Mouse (Mus musculus) embryonic facial prominence, embryonic 11.5 days (tissue): ENCODE results near the gene Zfp566. TPM values are rescaled to one million over a fixed set of nuclear protein-coding genes. Genes with fewer than 3 reads are reported as not detected.

ENCODE experiments used
- ATAC-seq: fragments of 200-750 bp; cut with Nextera tagmentation; replicated peaks from 2 replicates; pipeline ENCODE4 v1.8.0; 2017; ENCODE audit warnings: low read depth; ENCODE audit not compliant: insufficient number of reproducible peaks, low FRiP score, low TSS enrichment
- DNase-seq: peaks from one replicate; pipeline ENCODE4 v3.0.0-alpha.2; 2015; ENCODE audit warnings: low spot score
- H3K27ac ChIP-seq: fragments of 300-500 bp; sonication (generic); replicated peaks from 2 replicates; pipeline ENCODE4 v1.5.1; 2014; ENCODE audit warnings: mild to moderate bottlenecking, low read depth, low read length, control low read depth
- H3K27me3 ChIP-seq: fragments of 300-500 bp; sonication (generic); 2 replicates; pipeline ENCODE4 v1.6.1; 2014; ENCODE audit warnings: mild to moderate bottlenecking, low read length, moderate library complexity, mixed read lengths; ENCODE audit not compliant: control insufficient read depth, insufficient read depth
- H3K36me3 ChIP-seq: fragments of 300-500 bp; sonication (generic); replicated peaks from 2 replicates; pipeline ENCODE4 v1.6.1; 2014; ENCODE audit warnings: low read depth, mild to moderate bottlenecking, low read length, moderate library complexity, mixed read lengths; ENCODE audit not compliant: control insufficient read depth, insufficient read depth
- H3K4me1 ChIP-seq: fragments of 300-500 bp; sonication (generic); 2 replicates; pipeline ENCODE4 v1.6.1; 2014; ENCODE audit warnings: low read length, mixed read lengths; ENCODE audit not compliant: control insufficient read depth, insufficient read depth
- H3K4me2 ChIP-seq: fragments of 300-500 bp; sonication (generic); 2 replicates; pipeline ENCODE4 v1.6.1; 2014; ENCODE audit warnings: low read depth, mild to moderate bottlenecking, control low read depth, low read length, moderate library complexity
- H3K4me3 ChIP-seq: fragments of 300-500 bp; sonication (generic); 2 replicates; pipeline ENCODE4 v1.5.1; 2014; ENCODE audit warnings: low read depth, low read length, control low read depth
- H3K9ac ChIP-seq: fragments of 300-500 bp; sonication (generic); replicated peaks from 2 replicates; pipeline ENCODE4 v1.6.1; 2014; ENCODE audit warnings: mild to moderate bottlenecking, control low read depth, low read length
- H3K9me3 ChIP-seq: fragments of 300-500 bp; sonication (generic); replicated peaks from 2 replicates; pipeline ENCODE4 v1.6.1; 2016; ENCODE audit warnings: mild to moderate bottlenecking, low read length, inconsistent platforms, mixed read lengths; ENCODE audit not compliant: control insufficient read depth
- WGBS: fragments of 180-500 bp; shearing (Covaris S2); extraction: QIAGEN DNeasy Blood & Tissue Kit; methylation state at CpG from one replicate; pipeline ENCODE4 v1.1.7; 2014; 5-methylcytosine and 5-hydroxymethylcytosine counted together
- polyA plus RNA-seq: library from polyadenylated mRNA; unstranded; fragments of >200 nt; fragmentation: Nextera tagmentation; extraction: Ambion mirVana; gene quantifications from 2 replicates; pipeline ENCODE4 v1.2.1, GENCODE M21; 2014

Gene Zfp566
- polyA plus RNA-seq, 1 experiment from 2014 or later: 17.5 TPM

GRCm38 (mm10) chr7:30116076-30116475 is 25.7 kb upstream of the Zfp566 start:
- Histone ChIP-seq H3K4me1 (no peaks in the 10 kb centered on the region), H3K4me2 (no peak overlapping the region), H3K4me3 (no peak overlapping the region), H3K9me3 (no peaks in the 10 kb centered on the region), H3K36me3 (no peaks in the 10 kb centered on the region), H3K27ac (no peak overlapping the region), H3K9ac (no peak overlapping the region), H3K27me3 (no peaks in the 10 kb centered on the region)
- no peak for DNase-seq
- WGBS: 91% methylated on average over 5 of the region's 5 CpGs
- ATAC-seq: no peak

GRCm38 (mm10) chr7:30099297-30099696 is 9.0 kb upstream of the Zfp566 start:
- Histone ChIP-seq H3K36me3 (peaks cover 22% of the 10 kb centered on the region), H3K4me1 (no peaks in the 10 kb centered on the region), H3K4me3 (no peak overlapping the region), H3K27me3 (no peaks in the 10 kb centered on the region), H3K9me3 (peaks cover 3% of the 10 kb centered on the region; the same call in 1 of the 2 replicates), H3K9ac (no peak overlapping the region), H3K27ac (no peak overlapping the region), H3K4me2 (no peak overlapping the region)
- ATAC-seq (no peak), DNase-seq (no peak)
- WGBS: 93% methylated on average over 13 of the region's 13 CpGs

- Histone ChIP-seq H3K36me3 (no peaks in the 10 kb centered on the region), H3K4me1 (no peaks in the 10 kb centered on the region), H3K4me3 (peak overlapping the region; percentile 65), H3K4me2 (peak overlapping the region; percentile 63), H3K27ac (peak overlapping the region; percentile 96), H3K9me3 (no peaks in the 10 kb centered on the region), H3K9ac (peak overlapping the region; percentile 89), H3K27me3 (no peaks in the 10 kb centered on the region)
- WGBS: 14% methylated on average over 5 of the region's 5 CpGs
- ATAC-seq: no peak
- peak; percentile 35 for DNase-seq
Observed at GRCm38 (mm10) chr7:30095551-30096125, 5.3 kb upstream of the Zfp566 start.

- peak within 1 kb of the TSS; percentile 63 for H3K4me2 ChIP-seq
- ATAC-seq: peak; percentile 76
- no peaks in the 10 kb centered on the region for H3K27me3 ChIP-seq
- peak within 1 kb of the TSS; percentile 96 for H3K27ac ChIP-seq
- no peaks in the 10 kb centered on the region for H3K9me3 ChIP-seq
- peak within 1 kb of the TSS; percentile 65 for H3K4me3 ChIP-seq
- H3K9ac ChIP-seq: peak within 1 kb of the TSS; percentile 89
- peak; percentile 98 for DNase-seq
- under 1% methylated on average over 26 of the region's 26 CpGs for WGBS
- no peaks in the 10 kb centered on the region for H3K4me1 ChIP-seq
- no peaks in the 10 kb centered on the region for H3K36me3 ChIP-seq
Observed at GRCm38 (mm10) chr7:30094646-30095429, 4.5 kb upstream of the Zfp566 start, which contains the start of gene Zfp260. Zfp260 (plus strand) TSS chr7:30094777.

GRCm38 (mm10) chr7:30093918-30094415 is 3.6 kb upstream of the Zfp566 start:
- 79% methylated on average over 6 of the region's 6 CpGs for WGBS
- Histone ChIP-seq H3K4me2 (peak overlapping the region; percentile 30), H3K4me3 (peak overlapping the region; percentile 65; the same call in 1 of the 2 replicates), H3K36me3 (no peaks in the 10 kb centered on the region), H3K27me3 (no peaks in the 10 kb centered on the region), H3K9ac (peak overlapping the region; percentile 11; the same call in 1 of the 2 replicates), H3K27ac (no peak overlapping the region), H3K4me1 (no peaks in the 10 kb centered on the region; the same call in 1 of the 2 replicates), H3K9me3 (no peaks in the 10 kb centered on the region)
- no peak for DNase-seq
- ATAC-seq: no peak

- no peak overlapping the region for H3K27ac ChIP-seq
Observed at GRCm38 (mm10) chr7:30092666-30093065, 2.3 kb upstream of the Zfp566 start.

GRCm38 (mm10) chr7:30090970-30091585 is 751 bp upstream of the Zfp566 start:
- no peak overlapping the region for H3K27ac ChIP-seq
- DNase-seq (peak; percentile 71), ATAC-seq (no peak)

More at GRCm38 (mm10) chr7:30092666-30093065, 2.3 kb upstream of the Zfp566 start:
- Histone ChIP-seq H3K4me1 (peaks cover 2% of the 10 kb centered on the region; the same call in 1 of the 2 replicates), H3K4me2 (no peak overlapping the region), H3K9ac (no peak overlapping the region), H3K36me3 (no peaks in the 10 kb centered on the region), H3K27me3 (no peaks in the 10 kb centered on the region), H3K9me3 (no peaks in the 10 kb centered on the region), H3K4me3 (no peak overlapping the region)
- DNase-seq: no peak
- no peak for ATAC-seq
- 83% methylated on average over 9 of the region's 9 CpGs for WGBS

More at GRCm38 (mm10) chr7:30090970-30091585, 751 bp upstream of the Zfp566 start:
- no peaks in the 10 kb centered on the region for H3K27me3 ChIP-seq
- peaks cover 2% of the 10 kb centered on the region; the same call in 1 of the 2 replicates for H3K4me1 ChIP-seq
- peak overlapping the region; percentile 64 for H3K4me3 ChIP-seq
- H3K9ac ChIP-seq: peak overlapping the region; percentile 35; the same call in 1 of the 2 replicates
- H3K36me3 ChIP-seq: no peaks in the 10 kb centered on the region
- H3K9me3 ChIP-seq: no peaks in the 10 kb centered on the region
- 10% methylated on average over 9 of the region's 9 CpGs for WGBS
- H3K4me2 ChIP-seq: peak overlapping the region; percentile 34
